Mouse (Mus musculus): ENCODE measurements around the gene 1700029F12Rik. TPM values are rescaled to one million over a fixed set of nuclear protein-coding genes. Genes with fewer than 3 reads are reported as not detected.

The 1700029F12Rik gene
- total RNA-seq, 2 experiments from 2014 or later, result not detected

Other genes with a start within 250 kb of the 1700029F12Rik start
- under 1 TPM; 0.05 to 0.08 TPM for gene Gcnt4, start 109.7 kb downstream of the 1700029F12Rik start, total RNA-seq (2021)
- under 1 TPM; 0.62 to 0.94 TPM for gene Fam169a, start 32.9 kb upstream of the 1700029F12Rik start, total RNA-seq (2021)
- 1 to 10 TPM in 1 of 2 experiments, not detected in 1; 9.8 TPM for gene Gm6169, start 64.9 kb upstream of the 1700029F12Rik start, total RNA-seq (2021)
- 10 to 100 TPM; 51.7 to 54.1 TPM for gene Gfm2, start 103.6 kb upstream of the 1700029F12Rik start, total RNA-seq (2021)
- gene Nsa2, start 103.6 kb upstream of the 1700029F12Rik start, total RNA-seq (2021), result 10 to 100 TPM; 48.4 to 52.1 TPM
- gene Hexb, start 164.0 kb upstream of the 1700029F12Rik start, total RNA-seq (2021), result 10 to 100 TPM; 22.3 to 24.2 TPM
- 1 to 10 TPM; 7.4 to 8.8 TPM for gene Enc1, start 206.7 kb upstream of the 1700029F12Rik start, total RNA-seq (2021)